Mouse (Mus musculus) cerebellum, postnatal 36 days (tissue): Measurements from ENCODE around the gene Hoxb9.

ENCODE experiments used
- DNase-seq, 2 experiments: peaks; one replicate each; pipeline ENCODE4 v3.0.0; 2021 to 2022; ENCODE audit warnings: mixed read lengths in 2 of 2

The Hoxb9 gene

DNA sequence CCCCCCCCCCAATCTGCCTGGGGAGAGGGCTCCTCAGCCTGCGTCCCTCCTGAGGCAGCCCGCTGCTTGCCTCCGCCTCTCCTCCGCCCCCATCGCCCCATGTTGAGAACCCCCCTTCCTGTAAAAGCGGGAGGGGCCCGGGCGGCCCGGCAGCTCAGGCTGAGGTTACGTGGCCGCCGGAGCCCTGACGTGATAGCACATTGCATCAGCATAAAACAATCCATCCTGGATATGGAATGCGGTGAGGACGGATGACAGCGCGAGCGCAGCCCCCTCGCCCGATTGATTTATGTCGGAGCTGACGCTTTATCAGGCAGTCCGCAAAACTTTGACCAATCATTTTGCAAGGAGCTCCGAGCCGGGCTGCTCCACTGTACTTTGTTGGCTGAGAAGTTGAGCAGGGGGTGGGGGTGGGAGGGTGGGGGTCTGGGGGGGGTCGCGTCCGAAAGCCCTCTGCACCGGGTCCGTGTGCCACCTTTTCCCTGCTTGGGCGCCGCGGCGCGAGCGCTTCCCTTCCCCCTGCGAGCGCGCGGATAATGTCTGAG, at the start of gene Hoxb9:
Gene Hoxb9, plus strand, starts transcription at position 462 of the 545 bp plus-strand sequence.
- no peak for DNase-seq

- no peak for DNase-seq
Measured at GRCm38 (mm10) chr11:96223813-96224212, 47.4 kb upstream of the Hoxb9 start.

DNA sequence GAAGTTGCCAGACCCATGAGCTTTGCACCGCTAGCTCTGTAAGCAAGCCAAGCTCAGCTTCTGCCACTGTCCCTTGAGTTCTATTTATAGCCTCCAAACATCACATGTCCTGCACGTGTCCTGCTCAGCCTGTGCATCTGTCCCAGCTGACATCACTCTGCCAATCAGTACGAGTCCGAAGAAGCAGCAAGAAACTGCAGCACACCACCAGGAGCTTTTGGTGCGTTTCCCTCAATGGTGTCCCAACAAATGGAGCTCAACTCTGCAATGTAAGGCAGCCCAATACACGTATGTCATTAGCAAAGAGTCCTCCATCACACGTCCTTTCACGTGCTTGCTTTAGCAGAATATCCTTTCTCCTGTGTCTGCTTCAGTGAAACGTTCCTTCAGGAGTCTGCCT, 43.6 kb upstream of the Hoxb9 start:
- DNase-seq: no peak

- DNase-seq: peak; percentile 17 to 21
Measured at GRCm38 (mm10) chr11:96234906-96235305, 36.4 kb upstream of the Hoxb9 start.

- DNase-seq: peak; percentile 24 to 35
Measured at GRCm38 (mm10) chr11:96240211-96240610, 31.0 kb upstream of the Hoxb9 start.

DNA sequence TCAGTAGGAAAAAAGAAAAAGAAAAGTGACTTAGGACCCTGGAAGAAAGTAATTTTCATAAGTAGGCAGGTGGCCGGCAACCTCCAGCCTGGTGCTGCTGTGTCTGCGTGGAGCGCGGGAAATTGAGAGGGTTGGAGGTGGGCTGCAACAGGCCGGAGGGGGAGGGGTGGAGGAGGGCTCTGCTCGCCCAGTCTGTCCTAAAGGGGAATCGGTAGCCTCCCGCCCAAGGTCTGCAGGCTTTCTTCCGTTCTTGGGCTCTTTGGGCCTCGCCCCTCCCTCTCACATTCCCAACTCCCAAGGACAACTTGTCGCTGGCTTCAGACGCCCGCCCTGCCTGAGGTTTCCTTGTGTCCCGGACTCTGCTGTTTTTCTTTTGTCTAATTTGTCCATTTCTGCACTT, 20.4 kb upstream of the Hoxb9 start:
- no peak for DNase-seq

GRCm38 (mm10) chr11:96251480-96252031, 19.7 kb upstream of the Hoxb9 start:
- DNase-seq: no peak

DNA sequence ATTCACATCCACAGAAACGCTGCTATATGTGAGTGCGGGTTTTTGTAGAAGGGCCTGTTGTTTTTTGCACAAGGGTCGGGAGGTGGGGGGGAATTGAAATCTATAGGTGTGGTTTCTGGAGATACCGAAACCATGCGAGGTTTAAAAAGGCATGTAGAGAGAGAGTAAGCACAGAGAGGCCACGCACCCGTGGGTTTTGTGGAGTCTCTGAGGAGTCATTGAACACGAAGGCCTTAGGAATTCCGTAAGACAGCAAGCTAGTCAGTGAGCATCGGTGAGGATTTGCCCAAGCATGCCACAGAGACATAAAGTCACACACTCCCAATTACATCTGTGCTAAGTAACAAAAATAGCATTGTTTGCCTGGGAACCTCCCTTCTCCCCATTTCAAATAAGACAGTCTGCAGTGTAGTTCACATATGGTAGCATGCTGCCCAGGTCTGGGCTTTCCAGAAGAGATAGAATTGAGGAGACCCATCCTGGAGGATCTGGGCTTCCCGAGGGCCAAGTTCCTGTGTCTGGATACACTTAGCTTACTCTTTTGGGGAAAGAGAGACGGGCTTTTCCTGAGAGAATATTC, 18.6 kb upstream of the Hoxb9 start:
- no peak for DNase-seq

GRCm38 (mm10) chr11:96254221-96254620, 17.0 kb upstream of the Hoxb9 start:
- DNase-seq: no peak

DNA sequence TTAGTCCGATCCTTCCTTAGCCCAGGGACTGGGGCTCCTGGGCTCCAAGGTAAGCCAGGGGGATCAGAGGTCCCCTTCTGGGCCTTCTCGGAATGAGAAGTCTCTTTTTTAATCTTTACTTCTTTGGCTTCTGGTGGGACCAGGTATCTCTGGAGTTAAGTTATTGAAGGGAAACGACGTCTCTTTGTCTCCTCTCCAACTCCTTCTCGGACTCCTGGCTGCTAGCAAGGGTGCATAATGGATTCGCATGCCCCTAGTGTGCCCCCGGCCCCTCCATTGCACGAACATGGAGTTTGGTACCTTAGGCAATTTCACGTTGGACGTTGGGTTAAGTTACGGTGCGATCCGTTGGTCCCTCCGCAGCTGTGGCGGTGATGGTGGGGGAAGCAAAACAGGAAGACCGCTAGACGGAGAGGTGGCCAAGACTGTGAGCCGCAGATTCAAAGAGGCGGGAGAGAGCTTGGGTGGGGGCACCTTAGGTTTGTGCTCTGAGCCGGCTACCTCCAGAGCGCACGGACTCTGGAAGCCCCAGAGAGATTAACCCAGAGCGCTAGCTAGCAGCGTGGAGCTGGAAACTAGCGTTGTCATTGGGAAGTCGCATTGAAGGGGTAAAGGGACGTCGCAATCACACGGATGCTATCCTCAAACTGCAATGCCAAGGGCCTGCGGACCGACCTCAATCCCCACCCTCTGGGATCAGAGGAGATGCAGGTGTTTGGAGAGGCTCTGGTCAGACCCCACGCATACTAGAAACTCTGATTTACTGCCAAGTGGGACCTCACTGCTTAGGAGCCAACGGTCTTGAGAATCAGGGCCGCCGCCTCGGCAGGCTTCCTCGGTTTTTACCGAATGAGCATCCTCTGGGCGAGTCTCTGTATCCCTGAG, 15.9 kb upstream of the Hoxb9 start:
- no peak for DNase-seq

GRCm38 (mm10) chr11:96255996-96256445, 15.2 kb upstream of the Hoxb9 start:
- no peak for DNase-seq

GRCm38 (mm10) chr11:96257141-96257540, 14.1 kb upstream of the Hoxb9 start:
- DNase-seq: no peak

GRCm38 (mm10) chr11:96259038-96259437, 12.2 kb upstream of the Hoxb9 start:
- DNase-seq: no peak

- no peak for DNase-seq
Measured at GRCm38 (mm10) chr11:96259511-96259910, 11.7 kb upstream of the Hoxb9 start.

- no peak for DNase-seq
Measured at GRCm38 (mm10) chr11:96260310-96260970, 10.8 kb upstream of the Hoxb9 start.

GRCm38 (mm10) chr11:96261323-96261890, 9.8 kb upstream of the Hoxb9 start:
- DNase-seq: peak in 1 of 2 experiments; percentile 25

DNA sequence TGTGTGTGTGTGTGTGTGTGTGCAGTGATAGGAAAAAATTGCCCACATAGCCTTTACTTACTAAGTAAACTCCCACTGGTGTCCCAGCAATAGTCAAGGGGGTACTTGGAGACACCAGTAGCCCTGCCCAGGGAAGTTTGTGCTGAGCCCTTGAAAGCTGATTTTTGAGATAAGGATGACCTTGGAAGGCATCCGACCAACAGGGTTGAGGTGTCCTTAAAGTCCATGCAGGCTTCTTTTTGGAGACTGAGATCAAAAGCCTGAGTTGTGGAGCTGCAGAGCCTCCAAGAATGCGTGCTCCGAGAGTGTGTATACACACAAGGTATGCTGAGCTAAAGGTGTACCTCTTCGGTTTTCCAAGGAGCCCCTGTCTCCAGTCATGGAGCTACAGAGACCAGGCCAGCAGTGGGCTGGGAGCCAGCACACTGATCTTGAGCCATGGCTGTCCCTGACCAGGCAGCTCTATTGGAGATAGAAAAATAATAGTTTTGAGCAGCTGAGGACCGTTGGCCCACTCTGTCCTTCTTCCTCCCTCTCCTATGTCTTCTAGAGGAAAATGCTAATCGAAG, 8.9 kb upstream of the Hoxb9 start:
- no peak for DNase-seq

- DNase-seq: no peak
Measured at GRCm38 (mm10) chr11:96263636-96264389, 7.4 kb upstream of the Hoxb9 start.

- DNase-seq: no peak
Measured at GRCm38 (mm10) chr11:96264390-96265020, 6.8 kb upstream of the Hoxb9 start.

DNA sequence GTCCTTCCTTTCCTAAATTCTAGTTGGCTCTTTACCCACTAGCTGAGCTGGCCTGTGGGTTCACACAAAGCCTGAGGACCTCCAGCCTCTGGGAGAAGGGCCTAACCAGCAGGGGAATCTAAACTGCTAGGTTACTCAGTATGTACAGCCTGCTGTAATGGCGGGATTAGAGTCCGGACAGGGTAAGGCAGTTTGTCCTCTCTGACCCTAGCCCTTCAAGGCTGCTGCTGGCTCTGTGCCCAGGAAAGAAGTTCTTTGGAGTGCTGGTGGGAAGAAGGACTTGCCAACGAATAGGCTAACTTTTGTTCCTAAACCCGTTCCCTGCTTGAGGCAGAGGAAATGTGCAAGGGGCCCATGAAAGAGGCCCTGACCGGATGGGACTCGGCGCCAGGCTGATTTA, 5.3 kb upstream of the Hoxb9 start:
- DNase-seq: no peak
